Mouse (Mus musculus): Measurements from ENCODE around the gene Mief2. TPM values are rescaled to one million over a fixed set of nuclear protein-coding genes. Genes with fewer than 3 reads are reported as not detected.

Mief2 gene
- total and polyA plus RNA-seq, 2 experiments from 2014 or later = 19.5 to 26.5 TPM

GRCm38 (mm10) chr11:60761681-60762080, 33.5 kb downstream of the Mief2 start:
- Histone ChIP-seq H3K4me2 (ENCODE audit: low read depth, low read length) (no peak overlapping the region), H3K27ac (ENCODE audit: low read depth) (no peak overlapping the region), H3K9me3 (replicated peaks; ENCODE audit: control insufficient read depth, low read length) (no peaks in the 10 kb centered on the region), H3K36me3 (replicated peaks; ENCODE audit: control insufficient read depth, insufficient read depth, low read length) (peaks cover 37% of the 10 kb centered on the region), H3K4me1 (ENCODE audit: control insufficient read depth, insufficient read depth) (no peaks in the 10 kb centered on the region), H3K4me3 (ENCODE audit: low read depth, low read length) (no peak overlapping the region), H3K27me3 (ENCODE audit: control insufficient read depth, insufficient read depth, low read length) (no peaks in the 10 kb centered on the region), H3K9ac (replicated peaks; ENCODE audit: low read depth, low read length) (no peak overlapping the region)
- WGBS = 72% methylated on average over 3 of the region's 3 CpGs
- no peak for ATAC-seq (ENCODE audit: insufficient read depth, low read depth)
- TF ChIP-seq EP300 (IDR thresholded peaks at IDR 0.05; ENCODE audit: low read depth) = no peak
- TF ChIP-seq CTCF (IDR thresholded peaks at IDR 0.05; ENCODE audit: low read depth) = no peak
- DNase-seq (ENCODE audit: low spot score) = no peak

GRCm38 (mm10) chr11:60766969-60767368, 38.8 kb downstream of the Mief2 start:
- Histone ChIP-seq H3K4me2 (ENCODE audit: low read depth, low read length) (no peak overlapping the region), H3K27ac (ENCODE audit: low read depth) (no peak overlapping the region), H3K4me3 (ENCODE audit: low read depth, low read length) (no peak overlapping the region), H3K27me3 (ENCODE audit: control insufficient read depth, insufficient read depth, low read length) (no peaks in the 10 kb centered on the region), H3K4me1 (ENCODE audit: control insufficient read depth, insufficient read depth) (no peaks in the 10 kb centered on the region), H3K9me3 (replicated peaks; ENCODE audit: control insufficient read depth, low read length) (no peaks in the 10 kb centered on the region), H3K36me3 (replicated peaks; ENCODE audit: control insufficient read depth, insufficient read depth, low read length) (peaks cover 1% of the 10 kb centered on the region; the same call in 1 of the 2 replicates), H3K9ac (replicated peaks; ENCODE audit: low read depth, low read length) (no peak overlapping the region)
- TF ChIP-seq EP300 (IDR thresholded peaks at IDR 0.05; ENCODE audit: low read depth) = no peak
- no peak for TF ChIP-seq CTCF (IDR thresholded peaks at IDR 0.05; ENCODE audit: low read depth)
- DNase-seq (ENCODE audit: low spot score) (no peak), ATAC-seq (ENCODE audit: insufficient read depth, low read depth) (no peak)
- 62% methylated on average over 4 of the region's 4 CpGs for WGBS

GRCm38 (mm10) chr11:60769322-60769721, 41.1 kb downstream of the Mief2 start:
- no peak for TF ChIP-seq EP300 (IDR thresholded peaks at IDR 0.05; ENCODE audit: low read depth)
- TF ChIP-seq CTCF (IDR thresholded peaks at IDR 0.05; ENCODE audit: low read depth) = no peak
- Histone ChIP-seq H3K4me3 (ENCODE audit: low read depth, low read length) (no peak overlapping the region), H3K27me3 (ENCODE audit: control insufficient read depth, insufficient read depth, low read length) (no peaks in the 10 kb centered on the region), H3K9me3 (replicated peaks; ENCODE audit: control insufficient read depth, low read length) (no peaks in the 10 kb centered on the region), H3K4me1 (ENCODE audit: control insufficient read depth, insufficient read depth) (no peaks in the 10 kb centered on the region), H3K9ac (replicated peaks; ENCODE audit: low read depth, low read length) (no peak overlapping the region), H3K27ac (ENCODE audit: low read depth) (no peak overlapping the region), H3K36me3 (replicated peaks; ENCODE audit: control insufficient read depth, insufficient read depth, low read length) (no peaks in the 10 kb centered on the region), H3K4me2 (ENCODE audit: low read depth, low read length) (no peak overlapping the region)
- ATAC-seq (ENCODE audit: insufficient read depth, low read depth) (no peak), DNase-seq (ENCODE audit: low spot score) (no peak)
- 68% methylated on average over 2 of the region's 2 CpGs for WGBS

- ATAC-seq (ENCODE audit: insufficient read depth, low read depth) (no peak), DNase-seq (ENCODE audit: low spot score) (no peak)
- Histone ChIP-seq H3K9me3 (replicated peaks; ENCODE audit: control insufficient read depth, low read length) (no peaks in the 10 kb centered on the region), H3K36me3 (replicated peaks; ENCODE audit: control insufficient read depth, insufficient read depth, low read length) (no peaks in the 10 kb centered on the region), H3K4me3 (ENCODE audit: low read depth, low read length) (no peak overlapping the region), H3K9ac (replicated peaks; ENCODE audit: low read depth, low read length) (no peak overlapping the region), H3K27me3 (ENCODE audit: control insufficient read depth, insufficient read depth, low read length) (no peaks in the 10 kb centered on the region), H3K4me1 (ENCODE audit: control insufficient read depth, insufficient read depth) (peaks cover 6% of the 10 kb centered on the region; the same call in 1 of the 2 replicates), H3K27ac (ENCODE audit: low read depth) (no peak overlapping the region), H3K4me2 (ENCODE audit: low read depth, low read length) (no peak overlapping the region)
- 91% methylated on average over 3 of the region's 3 CpGs for WGBS
- TF ChIP-seq CTCF (IDR thresholded peaks at IDR 0.05; ENCODE audit: low read depth) (no peak), EP300 (IDR thresholded peaks at IDR 0.05; ENCODE audit: low read depth) (no peak)
Measured at GRCm38 (mm10) chr11:60770776-60771175, 42.6 kb downstream of the Mief2 start.

- no peak overlapping the region for H3K27ac ChIP-seq (ENCODE audit: low read depth)
- peaks cover 12% of the 10 kb centered on the region for H3K4me1 ChIP-seq (ENCODE audit: control insufficient read depth, insufficient read depth)
- DNase-seq (ENCODE audit: low spot score) (no peak), ATAC-seq (ENCODE audit: insufficient read depth, low read depth) (no peak)
- H3K4me3 ChIP-seq (ENCODE audit: low read depth, low read length) = no peak overlapping the region
- H3K36me3 ChIP-seq (replicated peaks; ENCODE audit: control insufficient read depth, insufficient read depth, low read length) = no peaks in the 10 kb centered on the region
- H3K4me2 ChIP-seq (ENCODE audit: low read depth, low read length) = no peak overlapping the region
- TF ChIP-seq EP300 (IDR thresholded peaks at IDR 0.05; ENCODE audit: low read depth) (no peak), CTCF (IDR thresholded peaks at IDR 0.05; ENCODE audit: low read depth) (no peak)
- H3K9me3 ChIP-seq (replicated peaks; ENCODE audit: control insufficient read depth, low read length) = no peaks in the 10 kb centered on the region
- H3K9ac ChIP-seq (replicated peaks; ENCODE audit: low read depth, low read length) = no peak overlapping the region
- H3K27me3 ChIP-seq (ENCODE audit: control insufficient read depth, insufficient read depth, low read length) = no peaks in the 10 kb centered on the region
- 82% methylated on average over 4 of the region's 4 CpGs for WGBS
Measured at GRCm38 (mm10) chr11:60772161-60772560, 44.0 kb downstream of the Mief2 start.

- Histone ChIP-seq H3K27ac (ENCODE audit: low read depth) (no peak overlapping the region), H3K9ac (replicated peaks; ENCODE audit: low read depth, low read length) (no peak overlapping the region), H3K27me3 (ENCODE audit: control insufficient read depth, insufficient read depth, low read length) (no peaks in the 10 kb centered on the region), H3K4me3 (ENCODE audit: low read depth, low read length) (no peak overlapping the region), H3K36me3 (replicated peaks; ENCODE audit: control insufficient read depth, insufficient read depth, low read length) (no peaks in the 10 kb centered on the region), H3K9me3 (replicated peaks; ENCODE audit: control insufficient read depth, low read length) (no peaks in the 10 kb centered on the region), H3K4me2 (ENCODE audit: low read depth, low read length) (no peak overlapping the region), H3K4me1 (ENCODE audit: control insufficient read depth, insufficient read depth) (peaks cover 25% of the 10 kb centered on the region)
- ATAC-seq (ENCODE audit: insufficient read depth, low read depth) (no peak), DNase-seq (ENCODE audit: low spot score) (no peak)
- TF ChIP-seq CTCF (IDR thresholded peaks at IDR 0.05; ENCODE audit: low read depth) = no peak
- no peak for TF ChIP-seq EP300 (IDR thresholded peaks at IDR 0.05; ENCODE audit: low read depth)
- WGBS = 82% methylated on average over 3 of the region's 3 CpGs
Measured at GRCm38 (mm10) chr11:60774158-60774689, 46.0 kb downstream of the Mief2 start.
